ENCODE assay signal across 23 mouse cellular contexts in genomic region chr16:18231047-18231446, GRCm38 (mm10). TPM values are rescaled to one million over a fixed set of nuclear protein-coding genes. Genes with fewer than 3 reads are reported as not detected.
DNase-seq lines count a peak whose midpoint lies in the region; ATAC-seq and TF ChIP-seq lines count a peak whose summit lies in the region.
"Had no signal": no experiment of that assay in that cellular context is flagged by ENCODE, and none has a peak within 500 bp of the region (broad histone marks: within the 10 kb centered on the region; RNA-seq: fewer than 3 reads in every experiment).

No protein-coding gene starts in this region.

- H3K27me3 ChIP-seq in heart, embryonic 11.5 days (ENCODE audit: control insufficient read depth, insufficient read depth, low read length), result no peaks in the 10 kb centered on the region
- no peaks in the 10 kb centered on the region for H3K27me3 ChIP-seq in intestine, embryonic 15.5 days (replicated peaks)
- H3K27me3 ChIP-seq: embryonic facial prominence, embryonic 12.5 days; forebrain, embryonic 13.5 days; hindbrain, embryonic 12.5 days; limb, embryonic 13.5 days; lung, embryonic 15.5 days had no signal

- H3K4me3 ChIP-seq in heart, embryonic 11.5 days (ENCODE audit: low read depth, low read length), result no peak overlapping the region
- H3K4me3 ChIP-seq in left cerebral cortex, adult 2 months, result no peak overlapping the region
- no peak overlapping the region for H3K4me3 ChIP-seq in olfactory bulb, adult 2 months (ENCODE audit: insufficient read depth, low read depth, low read length)
- H3K4me3 ChIP-seq in intestine, embryonic 15.5 days (replicated peaks), result no peak overlapping the region
- H3K4me3 ChIP-seq: embryonic facial prominence, embryonic 12.5 days; erythroblast, embryonic 14.5 days; forebrain, embryonic 13.5 days; hindbrain, embryonic 12.5 days; limb, embryonic 13.5 days; lung, embryonic 15.5 days had no signal

- H3K9ac ChIP-seq in heart, embryonic 11.5 days (ENCODE audit: low read depth, low read length), result no peak overlapping the region
- no peak overlapping the region for H3K9ac ChIP-seq in intestine, embryonic 15.5 days
- H3K9ac ChIP-seq: embryonic facial prominence, embryonic 12.5 days; hindbrain, embryonic 12.5 days; liver, embryonic 14.5 days; lung, embryonic 15.5 days had no signal

- H3K36me3 ChIP-seq in heart, embryonic 11.5 days (ENCODE audit: control insufficient read depth, insufficient read depth, low read length), result peaks cover 3% of the 10 kb centered on the region
- H3K36me3 ChIP-seq in intestine, embryonic 15.5 days, result peaks cover 11% of the 10 kb centered on the region

- ATAC-seq in heart, embryonic 11.5 days (replicated peaks; ENCODE audit: insufficient number of reproducible peaks, low FRiP score, low TSS enrichment), result no peak
- ATAC-seq in intestine, embryonic 15.5 days, result no peak
- ATAC-seq: forebrain, embryonic 13.5 days had no signal

- no peaks in the 10 kb centered on the region for H3K9me3 ChIP-seq in heart, embryonic 11.5 days (replicated peaks; ENCODE audit: control insufficient read depth, low read length)
- H3K9me3 ChIP-seq in intestine, embryonic 15.5 days, result no peaks in the 10 kb centered on the region
- H3K9me3 ChIP-seq: embryonic facial prominence, embryonic 12.5 days; forebrain, embryonic 13.5 days; hindbrain, embryonic 12.5 days; limb, embryonic 13.5 days; lung, embryonic 15.5 days had no signal

- 71% methylated on average over 3 of the region's 3 CpGs for WGBS in heart, embryonic 11.5 days (ENCODE audit: insufficient replicate concordance)
- WGBS in olfactory bulb, adult 2 months, result 45% methylated on average over 3 of the region's 3 CpGs
- 81% methylated on average over 3 of the region's 3 CpGs for WGBS in intestine, embryonic 15.5 days

- TF ChIP-seq CTCF in left cerebral cortex, adult 2 months (IDR thresholded peaks at IDR 0.05), result no peak
- TF ChIP-seq CTCF in olfactory bulb, adult 2 months (IDR thresholded peaks at IDR 0.05; ENCODE audit: insufficient read depth, low read depth, low read length), result no peak

- peak overlapping the region; percentile 94 for H3K27ac ChIP-seq in heart, embryonic 11.5 days (ENCODE audit: low read depth, low read length)
- peak overlapping the region; percentile 89 for H3K27ac ChIP-seq in left cerebral cortex, adult 2 months
- peak overlapping the region; percentile 96 for H3K27ac ChIP-seq in olfactory bulb, adult 2 months (ENCODE audit: insufficient read depth, low read depth, low read length)
- no peak overlapping the region for H3K27ac ChIP-seq in intestine, embryonic 15.5 days
- H3K27ac ChIP-seq: embryonic facial prominence, embryonic 12.5 days; forebrain, embryonic 13.5 days; hindbrain, embryonic 12.5 days; limb, embryonic 13.5 days; liver, embryonic 14.5 days; lung, embryonic 15.5 days had no signal

- peaks cover 41% of the 10 kb centered on the region for H3K4me1 ChIP-seq in heart, embryonic 11.5 days (ENCODE audit: control insufficient read depth, insufficient read depth, low read length)
- peaks cover 60% of the 10 kb centered on the region for H3K4me1 ChIP-seq in olfactory bulb, adult 2 months (ENCODE audit: control insufficient read depth, insufficient read depth, low read length)
- H3K4me1 ChIP-seq in intestine, embryonic 15.5 days (replicated peaks), result peaks cover 32% of the 10 kb centered on the region

- peak overlapping the region; percentile 46; the same call in 1 of the 2 replicates for H3K4me2 ChIP-seq in heart, embryonic 11.5 days
- no peak overlapping the region for H3K4me2 ChIP-seq in intestine, embryonic 15.5 days (replicated peaks)
- H3K4me2 ChIP-seq: embryonic facial prominence, embryonic 12.5 days; forebrain, embryonic 13.5 days; hindbrain, embryonic 12.5 days; limb, embryonic 13.5 days; lung, embryonic 15.5 days had no signal

- intact Hi-C loops in heart, postnatal 14 days (cut with DNase I), result no loop called here
- intact Hi-C loops in left cerebral cortex, adult 2 months (cut with DNase I), result loop anchor here (10.0 kb wide), 1 partner anchor 306 kb away; the partner anchor contains the start of gene Slc25a1
- intact Hi-C loops in left cerebral cortex, postnatal 4 days (cut with DNase I), result no loop called here

- no peak for TF ChIP-seq POLR2A in olfactory bulb, adult 2 months (IDR thresholded peaks at IDR 0.05; ENCODE audit: insufficient read depth, low read depth, low read length)

- DNase-seq in heart, postnatal 14 days, result no peak
- DNase-seq in left cerebral cortex, adult 2 months (ENCODE audit: extremely low spot score in 1 of 2, low spot score in 2 of 2), result no peak
- no peak for DNase-seq in left cerebral cortex, postnatal 4 days
- DNase-seq in thymus, postnatal 4 days, result peak; percentile 44
- DNase-seq: adrenal gland, adult 2 months; gastrocnemius, postnatal 14 days; kidney, adult 9 months; kidney, postnatal 25 days had no signal

RNA-seq across cellular contexts. Expression of gene Zdhhc8, which starts 3.9 kb away (rescaled TPM):
- polyA plus RNA-seq in heart, embryonic 11.5 days (2014; fragmentation: Nextera tagmentation; extraction: Ambion mirVana), result 16.3 and 17.3 TPM in 2 replicates
- total RNA-seq in heart, postnatal 14 days (2021), result 10 to 100 TPM; 26.4 to 29.6 TPM
- total RNA-seq in left cerebral cortex, adult 2 months (2021), result 100 to 1,000 TPM; 132 to 134 TPM
- total RNA-seq in left cerebral cortex, postnatal 4 days (2021), result 10 to 100 TPM; 53.8 to 54.4 TPM
- not detected in 2 replicates for polyA plus RNA-seq in olfactory bulb, adult 2 months (2012; ENCODE audit: insufficient read depth, insufficient read length, low replicate concordance, missing spikeins)
- 11.5 and 11.6 TPM in 2 replicates for polyA plus RNA-seq in intestine, embryonic 15.5 days (2015; fragmentation: Nextera tagmentation; extraction: Ambion mirVana)

RNA-seq across cellular contexts. Expression of gene Ccdc188, which starts 13.4 kb away (rescaled TPM):
- polyA plus RNA-seq in heart, embryonic 11.5 days (2014; fragmentation: Nextera tagmentation; extraction: Ambion mirVana), result not detected in 2 replicates
- not detected for total RNA-seq in heart, postnatal 14 days (2021)
- total RNA-seq in left cerebral cortex, adult 2 months (2021), result not detected
- not detected for total RNA-seq in left cerebral cortex, postnatal 4 days (2021)
- not detected in 2 replicates for polyA plus RNA-seq in olfactory bulb, adult 2 months (2012; ENCODE audit: insufficient read depth, insufficient read length, low replicate concordance, missing spikeins)
- polyA plus RNA-seq in intestine, embryonic 15.5 days (2015; fragmentation: Nextera tagmentation; extraction: Ambion mirVana), result not detected in 2 replicates
- total RNA-seq: adrenal gland, adult 2 months; gastrocnemius, postnatal 14 days; left cerebral cortex, adult 8-10 months; midbrain, postnatal 0 days had no signal
- polyA plus RNA-seq: adrenal gland, adult 2 months; embryonic facial prominence, embryonic 12.5 days; erythroblast, embryonic 14.5 days; forebrain, embryonic 13.5 days; frontal cortex, adult 2 months; hindbrain, embryonic 12.5 days; intestine, embryonic 14.5 days; limb, embryonic 13.5 days; liver, embryonic 14.5 days; lung, embryonic 15.5 days; midbrain, postnatal 0 days; urinary bladder, adult 2 months had no signal

RNA-seq across cellular contexts. Expression of gene Trmt2a, which starts 17.4 kb away (rescaled TPM):
- 56.0 and 58.2 TPM in 2 replicates for polyA plus RNA-seq in heart, embryonic 11.5 days (2014; fragmentation: Nextera tagmentation; extraction: Ambion mirVana)
- total RNA-seq in heart, postnatal 14 days (2021), result 10 to 100 TPM; 21.8 to 24.9 TPM
- total RNA-seq in left cerebral cortex, adult 2 months (2021), result 10 to 100 TPM; 43.6 to 47.7 TPM
- total RNA-seq in left cerebral cortex, postnatal 4 days (2021), result 10 to 100 TPM; 59.3 to 62.3 TPM
- not detected in 2 replicates for polyA plus RNA-seq in olfactory bulb, adult 2 months (2012; ENCODE audit: insufficient read depth, insufficient read length, low replicate concordance, missing spikeins)
- 102 and 107 TPM in 2 replicates for polyA plus RNA-seq in intestine, embryonic 15.5 days (2015; fragmentation: Nextera tagmentation; extraction: Ambion mirVana)

RNA-seq across cellular contexts. Expression of gene Ranbp1, which starts 17.5 kb away (rescaled TPM):
- polyA plus RNA-seq in heart, embryonic 11.5 days (2014; fragmentation: Nextera tagmentation; extraction: Ambion mirVana), result 585 and 656 TPM in 2 replicates
- total RNA-seq in heart, postnatal 14 days (2021), result 10 to 100 TPM; 43.6 to 52.4 TPM
- total RNA-seq in left cerebral cortex, adult 2 months (2021), result 10 to 100 TPM; 87.3 to 92.9 TPM
- total RNA-seq in left cerebral cortex, postnatal 4 days (2021), result 100 to 1,000 TPM; 158 to 160 TPM
- not detected in 2 replicates for polyA plus RNA-seq in olfactory bulb, adult 2 months (2012; ENCODE audit: insufficient read depth, insufficient read length, low replicate concordance, missing spikeins)
- 535 and 668 TPM in 2 replicates for polyA plus RNA-seq in intestine, embryonic 15.5 days (2015; fragmentation: Nextera tagmentation; extraction: Ambion mirVana)

RNA-seq across cellular contexts. Expression of gene Gm49776, which starts 27.1 kb away (rescaled TPM):
- polyA plus RNA-seq in heart, embryonic 11.5 days (2014; fragmentation: Nextera tagmentation; extraction: Ambion mirVana), result 3.7 TPM in 1 of 2 replicates, not detected in the other
- total RNA-seq in heart, postnatal 14 days (2021), result not detected
- not detected for total RNA-seq in left cerebral cortex, adult 2 months (2021)
- total RNA-seq in left cerebral cortex, postnatal 4 days (2021), result not detected
- polyA plus RNA-seq in olfactory bulb, adult 2 months (2012; ENCODE audit: insufficient read depth, insufficient read length, low replicate concordance, missing spikeins), result not detected in 2 replicates
- 3.3 TPM in 1 of 2 replicates, not detected in the other for polyA plus RNA-seq in intestine, embryonic 15.5 days (2015; fragmentation: Nextera tagmentation; extraction: Ambion mirVana)
- total RNA-seq: gastrocnemius, postnatal 14 days; left cerebral cortex, adult 8-10 months; midbrain, postnatal 0 days had no signal
- polyA plus RNA-seq: adrenal gland, adult 2 months; erythroblast, embryonic 14.5 days; frontal cortex, adult 2 months; intestine, embryonic 14.5 days; urinary bladder, adult 2 months had no signal
